Mouse (Mus musculus): ENCODE data around the gene Slc25a10. TPM values are rescaled to one million over a fixed set of nuclear protein-coding genes. Genes with fewer than 3 reads are reported as not detected.

Gene Slc25a10
- polyA plus RNA-seq (2012; rRNA removed): 33.0 and 33.5 TPM in 2 replicates

GRCm38 (mm10) chr11:120491317-120492023 lies at the start of gene Slc25a10:
Gene Slc25a10 (plus strand): TSS chr11:120491840.

GRCm38 (mm10) chr11:120442344-120442743 lies 49.3 kb upstream of the Slc25a10 start, which contains the start of gene Tspan10:
Gene Tspan10 (plus strand): TSS chr11:120442644.

GRCm38 (mm10) chr11:120453306-120453705 lies 38.3 kb upstream of the Slc25a10 start, which contains the start of gene Pde6g:
Gene Pde6g (minus strand): TSS chr11:120453500.

GRCm38 (mm10) chr11:120457772-120458751 lies 33.6 kb upstream of the Slc25a10 start, which contains the start of the genes Oxld1 and Ccdc137:
Gene Oxld1 (minus strand): TSS chr11:120458068.
Gene Ccdc137 (plus strand): TSS chr11:120458115.

GRCm38 (mm10) chr11:120467051-120467735 lies 24.4 kb upstream of the Slc25a10 start, which contains the start of gene Arl16:
Gene Arl16 (minus strand): TSS chr11:120467607.

GRCm38 (mm10) chr11:120484265-120484981 lies 7.2 kb upstream of the Slc25a10 start, which contains the start of gene Mrpl12:
Gene Mrpl12 (plus strand): TSS chr11:120484613.

GRCm38 (mm10) chr11:120530085-120530964 lies 38.7 kb downstream of the Slc25a10 start, which contains the start of gene Gcgr:
Gene Gcgr (plus strand): TSS chr11:120530699.

Other genes starting within 250 kb of the Slc25a10 start
- gene Actg1, start 143.3 kb upstream of the Slc25a10 start, polyA plus RNA-seq (2012; rRNA removed): 1,434 and 1,972 TPM in 2 replicates
- gene Fscn2, start 130.3 kb upstream of the Slc25a10 start, polyA plus RNA-seq (2012; rRNA removed): 0.49 and 0.66 TPM in 2 replicates
- 107 and 108 TPM in 2 replicates for gene Faap100, start 113.1 kb upstream of the Slc25a10 start, polyA plus RNA-seq (2012; rRNA removed)
- 52.6 and 53.0 TPM in 2 replicates for gene Nploc4, start 54.1 kb upstream of the Slc25a10 start, polyA plus RNA-seq (2012; rRNA removed)
- gene Tspan10, start 49.2 kb upstream of the Slc25a10 start, polyA plus RNA-seq (2012; rRNA removed): not detected in 2 replicates
- gene Pde6g, start 38.3 kb upstream of the Slc25a10 start, polyA plus RNA-seq (2012; rRNA removed): 0.32 and 0.56 TPM in 2 replicates
- 8.6 and 10.0 TPM in 2 replicates for gene Oxld1, start 33.8 kb upstream of the Slc25a10 start, polyA plus RNA-seq (2012; rRNA removed)
- 30.3 and 32.5 TPM in 2 replicates for gene Ccdc137, start 33.7 kb upstream of the Slc25a10 start, polyA plus RNA-seq (2012; rRNA removed)
- 42.5 and 46.3 TPM in 2 replicates for gene Arl16, start 24.2 kb upstream of the Slc25a10 start, polyA plus RNA-seq (2012; rRNA removed)
- gene Mrpl12, start 7.2 kb upstream of the Slc25a10 start, polyA plus RNA-seq (2012; rRNA removed): 107 and 119 TPM in 2 replicates
- 0.10 and 0.45 TPM in 2 replicates for gene Gcgr, start 38.9 kb downstream of the Slc25a10 start, polyA plus RNA-seq (2012; rRNA removed)
- gene Mcrip1, start 57.9 kb downstream of the Slc25a10 start, polyA plus RNA-seq (2012; rRNA removed): 192 and 196 TPM in 2 replicates
- gene Ppp1r27, start 59.3 kb downstream of the Slc25a10 start, polyA plus RNA-seq (2012; rRNA removed): 1.1 TPM in 1 of 2 replicates, not detected in the other
- 153 and 156 TPM in 2 replicates for gene P4hb, start 81.4 kb downstream of the Slc25a10 start, polyA plus RNA-seq (2012; rRNA removed)
- 443 and 473 TPM in 2 replicates for gene Arhgdia, start 89.8 kb downstream of the Slc25a10 start, polyA plus RNA-seq (2012; rRNA removed)
- 83.1 and 83.5 TPM in 2 replicates for gene Alyref, start 106.5 kb downstream of the Slc25a10 start, polyA plus RNA-seq (2012; rRNA removed)
- gene Anapc11, start 106.6 kb downstream of the Slc25a10 start, polyA plus RNA-seq (2012; rRNA removed): 185 and 196 TPM in 2 replicates
- gene Npb, start 116.6 kb downstream of the Slc25a10 start, polyA plus RNA-seq (2012; rRNA removed): 0.22 and 0.57 TPM in 2 replicates
- 286 and 294 TPM in 2 replicates for gene Pcyt2, start 126.1 kb downstream of the Slc25a10 start, polyA plus RNA-seq (2012; rRNA removed)
- 67.4 and 67.5 TPM in 2 replicates for gene Sirt7, start 133.4 kb downstream of the Slc25a10 start, polyA plus RNA-seq (2012; rRNA removed)
- gene Mafg, start 141.8 kb downstream of the Slc25a10 start, polyA plus RNA-seq (2012; rRNA removed): 69.7 and 75.8 TPM in 2 replicates
- gene Pycr1, start 151.9 kb downstream of the Slc25a10 start, polyA plus RNA-seq (2012; rRNA removed): 19.2 and 19.8 TPM in 2 replicates
- 0.63 and 0.74 TPM in 2 replicates for gene Myadml2, start 156.3 kb downstream of the Slc25a10 start, polyA plus RNA-seq (2012; rRNA removed)
- 7.3 and 7.5 TPM in 2 replicates for gene Notum, start 169.3 kb downstream of the Slc25a10 start, polyA plus RNA-seq (2012; rRNA removed)
- 70.1 and 71.8 TPM in 2 replicates for gene Aspscr1, start 181.1 kb downstream of the Slc25a10 start, polyA plus RNA-seq (2012; rRNA removed)
- gene Cenpx, start 221.9 kb downstream of the Slc25a10 start, polyA plus RNA-seq (2012; rRNA removed): 56.6 and 60.2 TPM in 2 replicates
- gene Lrrc45, start 222.1 kb downstream of the Slc25a10 start, polyA plus RNA-seq (2012; rRNA removed): 144 TPM in 2 replicates
- 858 and 954 TPM in 2 replicates for gene Rac3, start 229.6 kb downstream of the Slc25a10 start, polyA plus RNA-seq (2012; rRNA removed)
- 6.9 and 7.2 TPM in 2 replicates for gene Dcxr, start 235.4 kb downstream of the Slc25a10 start, polyA plus RNA-seq (2012; rRNA removed)
- gene Cbr2, start 240.3 kb downstream of the Slc25a10 start, polyA plus RNA-seq (2012; rRNA removed): 2.5 and 4.2 TPM in 2 replicates

All from central nervous system, embryonic 18 days (tissue).